Mouse (Mus musculus) ES-E14 (cell line): ENCODE measurements around the gene Trim42.

Experiments
- MAFK ChIP-seq: IDR thresholded peaks from 2 replicates; pipeline ENCODE4 v1.6.1; 2014; ENCODE audit warnings: mild to moderate bottlenecking, low read depth, low read length, inconsistent platforms; ENCODE audit not compliant: insufficient read depth
- ZC3H11A ChIP-seq: IDR thresholded peaks from 2 replicates; pipeline ENCODE4 v1.6.1; 2012; ENCODE audit warnings: low read depth, mild to moderate bottlenecking, inconsistent platforms, low read length, borderline replicate concordance
- ZNF384 ChIP-seq: IDR thresholded peaks from 2 replicates; pipeline ENCODE4 v1.6.1; 2012; ENCODE audit warnings: low read depth, low read length, inconsistent platforms

- no peak for TF ChIP-seq ZNF384
- no peak for TF ChIP-seq ZC3H11A
- no peak for TF ChIP-seq MAFK
These were observed 61.9 kb downstream of the Trim42 start for GRCm38 (mm10) chr9:97307705-97308485.
